Mouse (Mus musculus) limb, embryonic 14.5 days (tissue): ENCODE results near the gene Rrp1b. TPM values are rescaled to one million over a fixed set of nuclear protein-coding genes. Genes with fewer than 3 reads are reported as not detected.

ENCODE experiments used
- ATAC-seq: fragments of 200-750 bp; cut with Nextera tagmentation; 2 replicates; pipeline ENCODE4 v1.8.0; 2017; ENCODE audit warnings: low read depth, moderate number of reproducible peaks, moderate TSS enrichment; ENCODE audit not compliant: low FRiP score
- DNase-seq: peaks from one replicate; pipeline ENCODE4 v3.0.0-alpha.2; 2015; ENCODE audit warnings: low spot score
- H3K27ac ChIP-seq: fragments of 300-500 bp; sonication (generic); replicated peaks from 2 replicates; pipeline ENCODE4 v1.5.1; 2014; ENCODE audit warnings: low read depth, mild to moderate bottlenecking, low read length, moderate library complexity, mixed read lengths
- H3K27me3 ChIP-seq: fragments of 300-500 bp; sonication (generic); 2 replicates; pipeline ENCODE4 v1.6.1; 2014; ENCODE audit warnings: low read length, mixed read lengths; ENCODE audit not compliant: control insufficient read depth, insufficient read depth
- H3K36me3 ChIP-seq: fragments of 300-500 bp; sonication (generic); 2 replicates; pipeline ENCODE4 v1.6.1; 2014; ENCODE audit warnings: mild to moderate bottlenecking, low read length, moderate library complexity, mixed read lengths; ENCODE audit not compliant: control insufficient read depth, insufficient read depth
- H3K4me1 ChIP-seq: fragments of 300-500 bp; sonication (generic); 2 replicates; pipeline ENCODE4 v1.6.1; 2014; ENCODE audit warnings: antibody characterized with exemption, low read length, mixed read lengths; ENCODE audit not compliant: control insufficient read depth, insufficient read depth
- H3K4me2 ChIP-seq: fragments of 300-500 bp; sonication (generic); replicated peaks from 2 replicates; pipeline ENCODE4 v1.6.1; 2014; ENCODE audit warnings: low read depth, mild to moderate bottlenecking, low read length, moderate library complexity; ENCODE audit not compliant: severe bottlenecking
- H3K4me3 ChIP-seq: fragments of 300-500 bp; sonication (generic); replicated peaks from 2 replicates; pipeline ENCODE4 v1.5.1; 2014; ENCODE audit warnings: low read length
- H3K9ac ChIP-seq: fragments of 300-500 bp; sonication (generic); 2 replicates; pipeline ENCODE4 v1.6.1; 2014; ENCODE audit warnings: mild to moderate bottlenecking, low read depth, low read length, moderate library complexity; ENCODE audit not compliant: severe bottlenecking
- H3K9me3 ChIP-seq: fragments of 300-500 bp; sonication (generic); 2 replicates; pipeline ENCODE4 v1.6.1; 2016; ENCODE audit warnings: low read length; ENCODE audit not compliant: control insufficient read depth
- POLR2A ChIP-seq: fragments of 200-500 bp; IDR thresholded peaks from 2 replicates; pipeline ENCODE4 v1.8.0; 2012; ENCODE audit warnings: inconsistent platforms, mild to moderate bottlenecking, moderate library complexity, borderline replicate concordance; ENCODE audit not compliant: insufficient read depth, insufficient read length; ENCODE audit errors: extremely low read depth
- WGBS: fragments of 180-500 bp; shearing (Covaris S2); extraction: QIAGEN DNeasy Blood & Tissue Kit; methylation state at CpG from one replicate; pipeline ENCODE4 v1.1.7; 2014; 5-methylcytosine and 5-hydroxymethylcytosine counted together
- polyA plus RNA-seq, 2 experiments: library from polyadenylated mRNA; depleted of rRNA in 1 of 2; stranded (reverse) in 1 of 2; unstranded in 1 of 2; fragments of >200 nt; fragmentation: Nextera tagmentation in 1 of 2; extraction: Ambion mirVana in 1 of 2; gene quantifications; 2 replicates each; pipeline versions ENCODE4 v1.2.1 to v1.2.3; 2012 to 2014

Rrp1b gene
- polyA plus RNA-seq, 2 experiments, result 36.2 to 57.4 TPM

- Histone ChIP-seq H3K9ac (no peak overlapping the region), H3K27ac (no peak overlapping the region), H3K4me3 (no peak overlapping the region), H3K36me3 (no peaks in the 10 kb centered on the region), H3K4me2 (no peak overlapping the region), H3K9me3 (no peaks in the 10 kb centered on the region), H3K4me1 (no peaks in the 10 kb centered on the region), H3K27me3 (no peaks in the 10 kb centered on the region)
- TF ChIP-seq POLR2A, result no peak
- no peak for DNase-seq
- no peak for ATAC-seq
Measured at GRCm38 (mm10) chr17:31994132-31994531, 41.8 kb upstream of the Rrp1b start.

- no peaks in the 10 kb centered on the region for H3K4me1 ChIP-seq
- no peak for TF ChIP-seq POLR2A
- no peaks in the 10 kb centered on the region for H3K9me3 ChIP-seq
- no peaks in the 10 kb centered on the region for H3K27me3 ChIP-seq
- no peak overlapping the region for H3K4me3 ChIP-seq
- no peak overlapping the region for H3K9ac ChIP-seq
- 78% methylated on average over 2 of the region's 2 CpGs for WGBS
- ATAC-seq, result no peak
- H3K27ac ChIP-seq, result no peak overlapping the region
- DNase-seq, result no peak
- H3K36me3 ChIP-seq, result no peaks in the 10 kb centered on the region
- no peak overlapping the region for H3K4me2 ChIP-seq
Measured at GRCm38 (mm10) chr17:31995784-31996183, 40.1 kb upstream of the Rrp1b start.

GRCm38 (mm10) chr17:31996331-31996730, 39.6 kb upstream of the Rrp1b start:
- H3K9me3 ChIP-seq, result no peaks in the 10 kb centered on the region
- H3K27me3 ChIP-seq, result no peaks in the 10 kb centered on the region
- H3K36me3 ChIP-seq, result no peaks in the 10 kb centered on the region
- H3K4me2 ChIP-seq, result no peak overlapping the region
- no peak for ATAC-seq
- no peaks in the 10 kb centered on the region for H3K4me1 ChIP-seq
- H3K4me3 ChIP-seq, result no peak overlapping the region
- 58% methylated on average over 4 of the region's 4 CpGs for WGBS
- no peak overlapping the region for H3K9ac ChIP-seq
- TF ChIP-seq POLR2A, result no peak
- no peak overlapping the region for H3K27ac ChIP-seq
- DNase-seq, result no peak

- no peak for ATAC-seq
- no peak for DNase-seq
- Histone ChIP-seq H3K27ac (no peak overlapping the region), H3K4me1 (no peaks in the 10 kb centered on the region), H3K9ac (no peak overlapping the region), H3K36me3 (no peaks in the 10 kb centered on the region), H3K27me3 (no peaks in the 10 kb centered on the region), H3K9me3 (no peaks in the 10 kb centered on the region), H3K4me3 (no peak overlapping the region), H3K4me2 (no peak overlapping the region)
- TF ChIP-seq POLR2A, result no peak
- WGBS, result 63% methylated on average over 1 of the region's 1 CpGs
Measured at GRCm38 (mm10) chr17:31998351-31998750, 37.5 kb upstream of the Rrp1b start.

- ATAC-seq, result no peak
- no peaks in the 10 kb centered on the region for H3K9me3 ChIP-seq
- 86% methylated on average over 3 of the region's 3 CpGs for WGBS
Measured at GRCm38 (mm10) chr17:32003251-32003650, 32.6 kb upstream of the Rrp1b start.

GRCm38 (mm10) chr17:32006800-32007199, 29.1 kb upstream of the Rrp1b start:
- H3K4me3 ChIP-seq, result no peak overlapping the region
- no peaks in the 10 kb centered on the region for H3K4me1 ChIP-seq
- no peak overlapping the region for H3K4me2 ChIP-seq
- no peaks in the 10 kb centered on the region for H3K9me3 ChIP-seq
- no peaks in the 10 kb centered on the region for H3K36me3 ChIP-seq
- no peaks in the 10 kb centered on the region for H3K27me3 ChIP-seq
- DNase-seq (no peak), ATAC-seq (no peak)
- TF ChIP-seq POLR2A, result no peak
- H3K27ac ChIP-seq, result no peak overlapping the region
- no peak overlapping the region for H3K9ac ChIP-seq
- WGBS, result 78% methylated on average over 5 of the region's 5 CpGs

More at GRCm38 (mm10) chr17:32003251-32003650, 32.6 kb upstream of the Rrp1b start:
- no peak overlapping the region for H3K9ac ChIP-seq
- DNase-seq, result no peak
- no peak overlapping the region for H3K27ac ChIP-seq
- no peak overlapping the region for H3K4me3 ChIP-seq
- H3K36me3 ChIP-seq, result no peaks in the 10 kb centered on the region
- H3K4me2 ChIP-seq, result no peak overlapping the region
- no peaks in the 10 kb centered on the region for H3K27me3 ChIP-seq
- no peaks in the 10 kb centered on the region for H3K4me1 ChIP-seq
- TF ChIP-seq POLR2A, result no peak
